Mouse (Mus musculus): ENCODE measurements around the gene Kif3b.
"Not testable (repeated sequence)": the region's sequence is repeated elsewhere in the genome, so short reads cannot be mapped to it uniquely, and the experiment has no call there.

Kif3b gene

DNA sequence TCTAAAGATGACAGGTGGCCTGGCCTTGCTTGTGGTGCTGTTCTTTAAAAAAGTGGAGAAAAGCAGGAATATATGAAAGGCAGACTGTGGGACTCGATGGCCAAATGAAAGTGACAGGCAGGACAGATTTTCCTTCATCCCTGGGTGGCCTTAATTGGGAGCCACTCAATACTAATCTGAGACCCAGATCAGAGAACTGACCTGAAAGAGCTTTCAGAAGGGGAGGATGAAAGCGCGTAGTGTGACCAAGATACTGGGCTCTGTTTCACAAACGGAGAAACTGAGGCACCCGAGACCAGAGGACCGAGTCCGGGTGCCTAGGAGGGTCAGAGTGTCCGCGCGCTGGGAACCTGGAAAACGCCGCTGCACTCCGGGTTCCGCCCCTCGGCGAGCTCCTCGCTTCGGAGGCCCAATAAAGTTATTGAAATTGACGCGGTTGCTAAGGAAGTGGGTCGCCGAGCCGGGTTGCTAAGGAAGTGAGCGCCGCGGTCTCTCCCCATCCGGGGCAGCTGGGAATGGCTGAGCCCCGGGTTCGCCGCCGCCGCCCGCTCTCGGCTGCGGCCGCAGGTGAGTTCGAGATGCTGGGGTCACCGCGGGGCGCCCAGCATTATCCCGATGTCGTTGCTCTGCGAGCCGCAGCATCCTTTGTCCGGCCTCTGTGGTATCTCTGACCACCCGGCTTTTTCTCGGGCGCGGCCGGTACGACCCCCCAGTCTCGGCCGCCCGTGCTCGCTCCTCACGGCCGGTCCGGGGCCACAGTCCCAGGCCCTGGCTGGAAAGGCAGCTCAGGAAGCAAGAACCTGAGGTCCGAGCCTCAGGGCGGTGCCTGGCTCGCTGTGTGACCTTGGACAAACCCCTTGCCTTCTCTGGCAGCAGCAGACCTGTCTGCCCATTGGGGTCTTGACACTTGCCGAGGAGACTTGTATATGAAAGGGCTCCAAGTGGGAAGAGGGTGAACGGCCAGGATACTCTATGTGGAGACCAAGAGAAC is at the start of gene Kif3b:
Gene Kif3b, plus strand, starts transcription at position 476 of the 991 bp plus-strand sequence.
- peak; percentile 92 to 96 for DNase-seq (ENCODE audit: inconsistent age in 2 of 2, low spot score in 1 of 2)

DNA sequence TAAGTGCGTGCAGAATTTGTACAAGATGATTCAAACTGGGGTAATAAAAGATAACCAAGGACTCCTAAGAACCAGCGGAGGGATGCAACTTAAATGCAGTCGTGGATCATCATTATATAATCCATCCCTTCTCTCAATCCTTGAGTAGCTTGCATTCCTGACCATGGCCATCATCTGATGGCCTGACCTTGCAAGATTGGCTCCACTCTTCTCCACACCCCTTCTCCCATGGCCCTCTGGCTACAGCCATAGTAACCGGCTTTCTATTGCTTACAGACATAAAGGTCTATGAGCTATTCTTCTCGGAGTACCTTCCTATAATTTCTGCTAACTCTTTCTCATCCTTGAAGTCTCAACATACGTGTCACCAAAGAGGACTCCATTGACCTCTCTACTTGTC is 49.1 kb upstream of the Kif3b start:
- DNase-seq (ENCODE audit: inconsistent age in 2 of 2, low spot score in 1 of 2) = peak; percentile 63 to 79

GRCm38 (mm10) chr2:153249751-153250150 is 41.5 kb upstream of the Kif3b start:
- DNase-seq (ENCODE audit: inconsistent age in 2 of 2, low spot score in 1 of 2) = no peak

DNA sequence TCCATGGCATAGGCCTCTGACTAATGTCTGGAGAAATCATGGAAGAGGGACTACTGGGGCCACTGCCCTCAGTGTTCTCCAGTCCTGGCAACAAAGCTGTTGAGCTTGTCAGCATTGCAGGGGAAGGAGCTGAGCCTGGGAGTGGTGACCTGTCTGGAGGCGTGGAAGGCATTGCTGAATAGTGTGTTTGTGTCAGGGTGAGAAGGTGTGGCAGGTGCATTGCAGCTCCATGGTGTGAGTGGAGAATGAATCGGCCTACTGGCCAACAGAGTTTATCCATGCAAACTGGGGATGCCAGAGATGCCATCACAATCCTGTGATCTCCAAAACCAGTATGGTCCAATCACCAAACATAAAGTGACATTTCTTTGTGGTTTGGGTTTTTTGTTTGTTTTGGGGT is 34.6 kb upstream of the Kif3b start:
- no peak for DNase-seq (ENCODE audit: inconsistent age in 2 of 2, low spot score in 1 of 2)

DNA sequence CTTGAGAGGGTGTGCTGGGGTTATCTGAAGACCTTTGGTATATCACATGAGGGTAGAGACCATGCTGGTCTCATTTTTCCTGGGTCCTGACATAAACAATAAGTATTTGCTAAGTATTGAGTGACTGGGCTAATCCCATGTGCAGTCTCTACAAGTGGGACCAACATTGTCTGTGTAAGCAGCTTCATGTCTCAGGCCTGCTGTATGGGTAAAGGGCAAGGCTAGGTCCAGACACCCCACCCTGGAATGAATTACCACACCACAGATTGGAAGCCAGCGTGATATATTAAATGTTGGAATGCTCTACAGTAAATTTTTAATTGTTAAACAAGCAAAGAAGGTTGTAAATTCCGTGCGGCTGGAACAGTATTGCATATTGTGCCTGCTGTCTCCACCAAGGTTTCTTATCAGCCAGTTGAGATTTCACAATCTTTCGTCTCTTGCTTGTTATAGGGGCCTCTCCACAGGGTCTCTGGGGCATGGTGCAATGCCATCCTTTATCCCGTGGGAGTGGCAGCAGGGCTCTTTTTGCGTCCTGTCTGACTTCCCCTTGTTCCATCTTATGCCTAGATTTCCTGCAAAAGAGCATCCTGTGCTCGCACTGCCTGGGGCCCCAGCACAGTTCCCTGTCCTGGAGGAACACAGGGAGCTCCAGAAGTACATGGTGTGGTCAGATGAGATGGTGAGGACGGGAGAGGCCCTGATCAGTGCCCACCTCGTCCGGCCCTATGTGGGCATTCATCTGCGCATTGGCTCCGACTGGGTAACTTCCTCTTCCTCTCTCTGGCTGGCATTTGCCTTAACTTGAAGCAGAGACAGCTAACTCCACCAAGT is 32.0 kb upstream of the Kif3b start:
- no peak for DNase-seq (ENCODE audit: inconsistent age in 2 of 2, low spot score in 1 of 2)

GRCm38 (mm10) chr2:153259864-153260674 is 31.1 kb upstream of the Kif3b start:
- DNase-seq (ENCODE audit: inconsistent age in 2 of 2, low spot score in 1 of 2) = no peak

- DNase-seq (ENCODE audit: inconsistent age in 2 of 2, low spot score in 1 of 2) = no peak
Measured at GRCm38 (mm10) chr2:153263053-153263452, 28.2 kb upstream of the Kif3b start.

- DNase-seq (ENCODE audit: inconsistent age in 2 of 2, low spot score in 1 of 2) = no peak
Measured at GRCm38 (mm10) chr2:153267331-153267730, 23.9 kb upstream of the Kif3b start.

- not testable (repeated sequence) for DNase-seq (ENCODE audit: inconsistent age in 2 of 2, low spot score in 1 of 2)
Measured at GRCm38 (mm10) chr2:153270231-153270915, 20.8 kb upstream of the Kif3b start.

- DNase-seq (ENCODE audit: inconsistent age in 2 of 2, low spot score in 1 of 2) = not testable (repeated sequence)
Measured at GRCm38 (mm10) chr2:153274200-153274918, 16.9 kb upstream of the Kif3b start.

DNA sequence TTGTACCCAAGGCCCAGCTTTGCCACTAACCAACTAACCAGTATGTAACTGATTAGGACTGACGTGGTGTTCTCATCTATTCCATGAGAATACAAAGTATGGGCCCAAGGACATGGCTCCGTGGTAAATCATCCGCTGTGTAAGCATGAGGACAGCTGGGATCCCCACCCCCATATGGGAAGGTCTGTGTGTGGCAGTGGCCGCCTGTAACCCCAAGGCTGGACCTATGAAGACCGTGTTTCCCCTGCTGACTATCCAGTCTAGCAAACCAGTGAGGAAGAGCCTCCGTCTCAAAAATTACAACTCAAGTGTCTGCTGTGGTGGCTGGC is 16.3 kb upstream of the Kif3b start:
- peak; percentile 67 to 85 for DNase-seq (ENCODE audit: inconsistent age in 2 of 2, low spot score in 1 of 2)

GRCm38 (mm10) chr2:153275577-153275976 is 15.6 kb upstream of the Kif3b start:
- DNase-seq (ENCODE audit: inconsistent age in 2 of 2, low spot score in 1 of 2) = not testable (repeated sequence)

- no peak for DNase-seq (ENCODE audit: inconsistent age in 2 of 2, low spot score in 1 of 2)
Measured at GRCm38 (mm10) chr2:153276440-153276839, 14.8 kb upstream of the Kif3b start.

- not testable (repeated sequence) for DNase-seq (ENCODE audit: inconsistent age in 2 of 2, low spot score in 1 of 2)
Measured at GRCm38 (mm10) chr2:153276846-153277245, 14.4 kb upstream of the Kif3b start.

DNA sequence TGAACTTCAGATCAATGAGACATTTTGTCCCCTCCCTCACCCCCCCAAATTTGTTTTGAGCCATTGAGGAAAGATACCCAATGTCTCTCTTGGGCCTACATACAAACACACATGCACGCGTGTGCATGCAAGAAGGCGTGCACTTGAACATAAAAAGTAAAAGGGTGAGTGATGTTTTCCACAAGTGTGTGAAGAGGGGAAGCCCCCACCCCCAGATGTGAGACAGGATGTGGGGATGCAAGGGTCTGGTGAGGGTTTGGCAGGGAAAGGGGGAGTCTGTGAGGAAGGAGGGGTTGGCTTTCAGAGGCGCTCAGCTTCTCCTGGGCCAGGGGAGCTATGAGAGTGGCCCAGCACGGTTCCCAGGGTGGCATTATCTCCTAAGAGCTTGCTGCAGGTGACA is 12.9 kb upstream of the Kif3b start:
- no peak for DNase-seq (ENCODE audit: inconsistent age in 2 of 2, low spot score in 1 of 2)

DNA sequence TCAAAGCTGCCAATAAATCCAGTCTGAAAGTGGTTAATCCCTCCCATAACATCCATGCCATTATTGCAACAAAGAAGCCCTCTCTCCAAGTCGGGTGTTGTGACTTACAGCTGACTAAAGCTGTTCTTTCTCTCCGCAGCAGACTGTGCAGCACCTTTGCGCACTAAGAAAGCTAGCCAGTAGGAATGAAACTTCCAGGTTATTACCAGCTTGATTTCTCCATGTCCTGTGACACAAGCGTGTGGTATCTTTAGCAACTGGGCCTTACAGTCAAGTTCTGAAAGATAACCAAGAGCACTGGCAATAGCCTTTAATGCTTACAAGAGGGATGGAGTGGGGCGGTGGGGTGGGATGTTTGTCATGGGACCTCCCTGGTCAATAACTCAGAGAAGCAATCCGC is 7.3 kb upstream of the Kif3b start:
- no peak for DNase-seq (ENCODE audit: inconsistent age in 2 of 2, low spot score in 1 of 2)

GRCm38 (mm10) chr2:153286524-153286923 is 4.7 kb upstream of the Kif3b start:
- no peak for DNase-seq (ENCODE audit: inconsistent age in 2 of 2, low spot score in 1 of 2)

GRCm38 (mm10) chr2:153287835-153288234 is 3.4 kb upstream of the Kif3b start:
- peak; percentile 82 to 90 for DNase-seq (ENCODE audit: inconsistent age in 2 of 2, low spot score in 1 of 2)

GRCm38 (mm10) chr2:153292305-153292861 is 1.2 kb downstream of the Kif3b start:
- peak; percentile 36 to 59 for DNase-seq (ENCODE audit: inconsistent age in 2 of 2, low spot score in 1 of 2)

All from adrenal gland, adult (tissue).